Mouse (Mus musculus) cortical plate, adult 2 months (tissue): ENCODE data around the gene Msl1. TPM values are rescaled to one million over a fixed set of nuclear protein-coding genes. Genes with fewer than 3 reads are reported as not detected.
"Not testable (repeated sequence)": the region's sequence is repeated elsewhere in the genome, so short reads cannot be mapped to it uniquely, and the experiment has no call there.

Experiments
- H3K27ac ChIP-seq: fragments of 200-500 bp; 2 replicates; pipeline ENCODE4 v1.5.1; 2012; ENCODE audit warnings: low read length, control low read depth, inconsistent platforms; ENCODE audit not compliant: insufficient read depth
- H3K4me1 ChIP-seq: fragments of 200-500 bp; 2 replicates; pipeline ENCODE4 v1.6.1; 2011; ENCODE audit warnings: low read length; ENCODE audit not compliant: control insufficient read depth, insufficient read depth
- H3K4me3 ChIP-seq: fragments of 200-500 bp; 2 replicates; pipeline ENCODE4 v1.5.1; 2011; ENCODE audit warnings: mild to moderate bottlenecking, low read length, control low read depth; ENCODE audit not compliant: insufficient read depth
- CTCF ChIP-seq: fragments of 200-500 bp; IDR thresholded peaks from 2 replicates; pipeline ENCODE4 v1.5.1; 2011; ENCODE audit warnings: mild to moderate bottlenecking, control low read depth, low read length; ENCODE audit not compliant: insufficient read depth; ENCODE audit errors: extremely low read depth
- POLR2A ChIP-seq: fragments of 200-500 bp; IDR thresholded peaks from 2 replicates; pipeline ENCODE4 v1.6.1; 2011; ENCODE audit warnings: mild to moderate bottlenecking, low read length, control low read depth; ENCODE audit not compliant: insufficient read depth; ENCODE audit errors: extremely low read depth
- polyA plus RNA-seq: library from polyadenylated mRNA; depleted of rRNA; stranded (reverse); fragments of >200 nt; gene quantifications from 2 replicates; pipeline ENCODE4 v1.2.3, GENCODE M21; 2012

Msl1 gene
- polyA plus RNA-seq, 1 experiment, result 119 TPM

DNA sequence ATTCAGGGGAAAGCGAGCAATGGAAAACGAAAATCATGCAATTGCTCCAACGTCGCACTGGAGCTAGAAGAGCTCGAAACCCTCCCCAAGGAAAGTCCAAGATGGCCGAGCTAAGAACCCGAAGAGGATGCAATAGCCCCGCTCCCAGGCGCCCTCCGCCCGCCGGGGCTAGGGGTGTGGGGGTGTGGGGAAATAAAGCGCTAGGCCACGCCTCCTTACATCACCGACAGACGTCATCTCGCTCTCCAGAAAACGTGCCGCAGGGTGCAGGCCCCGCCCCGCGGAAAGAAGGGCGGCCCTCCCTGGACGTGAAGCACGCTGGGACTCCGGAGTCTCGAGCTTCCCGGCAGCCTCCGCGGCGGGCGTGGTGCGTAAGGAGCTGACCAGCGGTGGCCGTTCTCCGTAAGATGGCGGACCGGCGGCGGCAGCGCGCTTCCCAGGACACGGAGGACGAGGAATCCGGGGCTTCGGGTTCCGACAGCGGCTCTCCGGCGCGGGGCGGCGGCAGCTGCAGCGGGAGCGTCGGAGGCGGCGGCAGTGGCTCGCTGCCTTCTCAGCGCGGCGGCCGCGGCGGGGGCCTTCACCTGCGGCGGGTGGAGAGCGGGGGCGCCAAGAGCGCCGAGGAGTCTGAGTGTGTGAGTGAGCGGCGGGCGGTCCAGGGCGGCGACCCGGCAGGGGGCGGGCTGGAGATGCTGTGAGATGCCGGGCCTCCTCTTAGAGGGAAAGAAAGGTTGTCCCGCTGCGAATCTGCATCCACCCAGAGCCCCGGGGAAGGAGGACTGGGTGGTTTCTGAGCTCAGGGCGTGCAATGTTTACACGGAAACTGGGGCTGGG lies 14.4 kb downstream of the Msl1 start:
- peak; percentile 64 for TF ChIP-seq POLR2A
- no peak for TF ChIP-seq CTCF

DNA sequence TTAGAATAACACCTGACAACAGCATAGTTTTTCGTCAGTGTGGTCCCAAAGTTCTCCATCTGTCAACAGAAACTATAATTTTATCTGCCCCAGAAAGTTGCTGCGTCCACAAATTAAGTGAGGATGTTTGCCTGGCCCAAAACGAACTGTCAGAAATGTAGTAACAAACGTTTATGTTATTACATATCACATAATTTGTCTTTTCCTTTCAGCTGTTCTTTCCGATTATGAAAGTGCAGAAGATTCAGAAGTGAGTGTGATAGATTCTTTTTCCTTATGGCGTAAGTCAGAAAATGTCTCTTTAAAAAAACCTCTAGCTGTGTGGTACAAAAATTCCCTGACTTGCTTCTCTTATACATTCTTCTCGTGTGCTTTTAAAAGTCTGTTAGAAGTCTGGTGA lies 15.4 kb downstream of the Msl1 start:
- Histone ChIP-seq H3K27ac (no peak overlapping the region), H3K4me3 (peak overlapping the region; percentile 77), H3K4me1 (peaks cover 1% of the 10 kb centered on the region; the same call in 1 of the 2 replicates)
- TF ChIP-seq POLR2A, result no peak
- TF ChIP-seq CTCF, result no peak

More for the DNA sequence above, 14.4 kb downstream of the Msl1 start:
- H3K4me3 ChIP-seq, result peak overlapping the region; percentile 77
- peaks cover 1% of the 10 kb centered on the region; the same call in 1 of the 2 replicates for H3K4me1 ChIP-seq
- H3K27ac ChIP-seq, result peak overlapping the region; percentile 95

DNA sequence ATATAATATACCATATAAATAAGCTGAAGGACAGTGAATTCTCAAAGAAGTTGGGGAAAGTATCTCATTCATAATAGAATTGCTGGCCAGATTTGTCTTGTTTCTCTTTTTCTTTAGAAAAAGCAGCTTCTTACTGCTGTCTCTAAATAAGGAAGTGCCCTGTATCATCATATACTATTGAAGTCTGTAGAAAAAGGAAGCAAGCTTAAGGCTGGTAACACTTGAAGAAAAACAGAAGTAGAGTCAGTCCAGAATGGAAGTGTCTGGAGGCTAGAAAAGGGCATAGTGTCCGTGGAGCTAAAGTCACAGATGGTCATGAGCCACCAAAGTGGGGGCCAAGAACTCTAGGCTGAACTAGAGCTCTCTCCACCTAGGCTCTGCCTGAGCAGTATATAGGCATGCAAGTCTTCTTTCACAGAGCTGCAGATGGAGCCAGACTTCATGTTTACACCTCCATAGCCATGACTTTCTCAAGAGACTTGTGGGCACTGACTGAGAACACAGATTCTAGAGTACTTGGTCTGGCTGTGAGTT lies 21.5 kb downstream of the Msl1 start:
- TF ChIP-seq CTCF, result no peak

DNA sequence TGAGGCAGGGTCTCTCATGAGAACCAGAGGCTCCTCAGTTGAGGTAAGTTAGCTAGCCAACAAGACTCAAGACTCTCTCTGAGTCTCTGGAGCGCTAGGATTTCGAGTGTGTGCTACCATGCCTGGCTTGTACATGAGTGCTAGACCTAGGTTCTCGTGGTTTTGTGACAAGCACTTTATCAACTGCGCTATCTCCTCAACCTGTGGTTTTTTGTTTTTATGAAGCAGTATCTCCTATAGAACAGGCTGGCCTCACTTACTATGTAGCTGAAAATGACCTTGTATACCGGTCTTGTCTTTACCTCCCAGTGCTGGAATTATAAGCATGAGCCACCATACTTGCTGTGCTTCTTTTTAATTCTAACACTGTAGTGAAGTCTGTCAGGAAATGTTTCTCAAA lies 25.7 kb downstream of the Msl1 start:
- Histone ChIP-seq H3K27ac (no peak overlapping the region), H3K4me1 (no peaks in the 10 kb centered on the region), H3K4me3 (no peak overlapping the region)
- TF ChIP-seq POLR2A, result no peak
- no peak for TF ChIP-seq CTCF

More for the DNA sequence above, 21.5 kb downstream of the Msl1 start:
- H3K4me3 ChIP-seq, result no peak overlapping the region
- H3K27ac ChIP-seq, result no peak overlapping the region
- H3K4me1 ChIP-seq, result no peaks in the 10 kb centered on the region

DNA sequence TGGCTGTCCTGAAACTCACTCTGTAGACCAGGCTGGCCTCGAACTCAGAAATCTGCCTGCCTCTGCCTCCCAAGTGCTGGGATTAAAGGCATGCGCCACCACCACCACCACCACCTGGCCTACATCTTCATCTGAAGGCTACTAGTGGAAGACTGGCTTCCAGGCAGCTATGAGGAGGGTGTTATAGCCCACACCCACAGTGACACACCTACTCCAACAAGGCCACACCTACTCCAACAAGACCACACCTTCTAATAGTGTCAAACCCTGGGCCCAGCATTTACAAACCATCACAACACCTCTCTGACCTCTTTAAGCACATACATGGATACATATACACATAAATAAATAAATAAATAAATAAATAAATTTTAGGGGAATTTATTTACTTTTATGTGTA lies 30.8 kb downstream of the Msl1 start:
- not testable (repeated sequence) for H3K4me3 ChIP-seq, H3K27ac ChIP-seq, H3K4me1 ChIP-seq

DNA sequence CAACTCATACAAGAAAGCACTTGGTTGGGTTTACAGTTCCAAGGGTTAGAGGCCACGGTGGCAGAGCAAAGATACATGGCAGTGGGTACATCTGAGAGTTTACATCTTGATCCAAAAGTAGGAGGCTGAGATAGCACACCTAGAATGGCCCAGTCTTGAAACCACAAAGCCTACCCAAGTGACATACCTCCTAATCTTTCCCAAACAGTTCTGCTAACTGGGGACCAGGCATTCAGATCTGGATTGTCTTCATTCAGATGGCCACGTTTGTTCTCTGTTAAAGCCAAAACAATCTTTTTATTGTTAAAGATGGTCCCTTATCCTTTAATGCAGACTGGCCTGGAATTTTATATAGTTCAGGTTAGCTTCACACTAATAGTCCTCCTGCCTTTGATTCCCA lies 32.6 kb downstream of the Msl1 start:
- H3K27ac ChIP-seq, result no peak overlapping the region
- no peak for TF ChIP-seq POLR2A
- TF ChIP-seq CTCF, result no peak
- no peak overlapping the region for H3K4me3 ChIP-seq
- H3K4me1 ChIP-seq, result peaks cover 1% of the 10 kb centered on the region; the same call in 1 of the 2 replicates

DNA sequence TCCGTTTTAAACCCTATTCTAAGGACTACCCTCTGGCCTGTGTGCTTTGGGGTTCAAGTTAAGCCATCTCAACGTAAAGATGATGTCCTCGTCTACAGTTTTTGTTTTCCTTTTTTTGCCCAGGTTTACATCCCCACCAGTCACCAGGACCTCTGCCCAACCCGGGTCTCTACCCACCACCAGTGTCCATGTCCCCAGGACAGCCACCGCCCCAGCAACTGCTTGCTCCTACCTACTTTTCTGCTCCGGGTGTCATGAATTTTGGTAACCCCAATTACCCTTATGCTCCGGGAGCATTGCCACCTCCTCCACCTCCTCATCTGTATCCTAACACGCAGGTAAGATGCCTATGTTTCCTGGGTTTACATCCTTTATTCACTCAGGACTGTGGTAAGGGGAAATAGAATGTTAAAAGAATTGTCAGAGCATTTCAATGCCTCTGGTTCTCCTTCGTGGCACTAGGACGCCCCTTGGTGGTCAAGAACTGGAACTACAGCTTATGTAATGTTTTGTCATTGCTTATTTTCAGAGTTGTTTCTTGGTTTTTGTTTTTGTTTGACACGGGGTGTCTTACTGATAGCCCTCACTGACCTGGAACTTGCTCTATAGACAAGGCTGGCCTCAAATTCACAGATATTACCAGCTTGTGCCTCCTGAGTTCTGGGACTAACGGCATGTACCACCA lies 33.9 kb downstream of the Msl1 start:
- Histone ChIP-seq H3K4me1 (peaks cover 1% of the 10 kb centered on the region; the same call in 1 of the 2 replicates), H3K27ac (no peak overlapping the region), H3K4me3 (no peak overlapping the region)
- no peak for TF ChIP-seq POLR2A
- TF ChIP-seq CTCF, result peak; percentile 92

DNA sequence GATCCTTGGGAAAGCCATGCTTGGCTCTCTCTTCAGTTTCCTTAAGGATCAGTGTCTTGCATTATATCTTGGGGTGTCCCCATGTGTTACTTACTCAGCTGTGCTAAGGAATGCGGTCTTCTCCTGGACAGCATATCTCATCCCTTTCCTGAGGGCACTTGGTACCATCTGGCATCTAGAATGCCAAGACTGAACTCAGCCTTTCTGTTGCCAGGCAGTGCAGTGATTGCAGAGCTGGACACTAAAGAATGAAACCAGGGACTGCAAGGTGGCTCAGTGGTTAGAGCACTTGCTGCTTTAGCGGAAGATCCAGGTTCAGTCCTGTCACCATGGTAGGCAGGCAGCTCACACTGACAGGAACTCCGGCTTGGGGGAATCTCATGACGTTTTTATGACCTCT lies 34.6 kb downstream of the Msl1 start:
- Histone ChIP-seq H3K4me1 (peaks cover 3% of the 10 kb centered on the region; the same call in 1 of the 2 replicates), H3K4me3 (no peak overlapping the region), H3K27ac (no peak overlapping the region)
- TF ChIP-seq POLR2A (no peak), CTCF (no peak)

DNA sequence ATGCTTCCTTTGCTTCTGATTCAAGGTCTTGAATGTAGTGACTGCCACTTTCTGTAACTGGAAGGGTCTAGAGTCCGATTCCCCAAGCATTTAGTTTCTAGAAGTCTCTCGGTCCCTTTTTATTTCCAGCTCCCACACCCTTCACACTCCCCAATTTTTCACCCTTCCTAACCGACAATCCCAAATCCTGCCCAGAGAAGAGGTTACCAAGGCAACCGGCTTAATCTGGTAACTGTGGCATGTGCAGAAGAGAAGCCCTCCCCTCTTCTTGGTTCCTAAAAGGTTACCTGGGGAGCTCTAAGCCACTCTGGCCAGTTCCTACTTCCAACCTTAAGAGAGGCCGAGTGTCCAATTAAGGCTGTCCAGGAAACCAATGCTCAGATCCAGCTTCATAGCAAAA lies 40.0 kb downstream of the Msl1 start:
- Histone ChIP-seq H3K4me1 (peaks cover 7% of the 10 kb centered on the region; the same call in 1 of the 2 replicates), H3K27ac (peak overlapping the region; percentile 19; the same call in 1 of the 2 replicates), H3K4me3 (no peak overlapping the region)
- TF ChIP-seq POLR2A, result no peak
- no peak for TF ChIP-seq CTCF

DNA sequence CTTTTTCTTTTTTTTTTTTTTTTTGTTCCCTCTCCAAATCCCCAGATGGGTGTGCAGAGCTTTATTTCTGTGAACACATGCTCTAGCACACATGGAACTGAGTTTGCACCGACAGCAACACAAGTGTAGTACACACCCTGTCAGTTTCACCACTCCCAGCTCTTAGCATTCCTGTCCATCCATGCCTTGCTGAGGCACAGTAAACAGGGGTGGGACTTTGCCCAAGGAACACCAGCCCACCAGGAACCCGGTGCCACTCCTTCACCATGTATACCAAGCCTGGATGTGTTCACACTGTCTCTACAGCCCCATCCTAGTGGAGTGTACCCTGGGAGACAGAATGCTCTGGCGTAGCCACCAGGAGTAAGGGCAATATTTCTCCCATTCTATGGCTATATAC lies 40.4 kb downstream of the Msl1 start:
- Histone ChIP-seq H3K27ac (no peak overlapping the region), H3K4me3 (no peak overlapping the region; the same call in 1 of the 2 replicates)
- no peak for TF ChIP-seq POLR2A
- no peak for TF ChIP-seq CTCF

DNA sequence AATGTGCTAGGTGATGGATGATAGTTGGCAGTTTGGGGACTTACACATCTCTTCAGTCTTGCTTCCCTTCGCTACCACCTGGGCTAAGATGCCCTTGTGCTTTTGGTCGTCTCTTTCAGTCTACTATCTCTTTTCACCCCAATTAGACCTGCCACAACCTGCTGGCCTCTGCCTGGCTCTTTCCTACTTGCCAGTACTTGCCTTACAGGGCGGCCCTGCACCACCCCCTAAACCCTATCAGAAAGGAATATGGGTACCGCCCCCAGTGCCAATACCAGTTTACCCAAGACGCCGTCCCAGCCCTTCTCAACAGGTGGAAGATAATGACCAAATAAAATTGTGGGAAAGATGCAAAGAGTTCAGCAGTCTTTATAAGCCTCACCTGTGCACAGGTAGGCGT lies 40.8 kb downstream of the Msl1 start:
- no peak overlapping the region for H3K27ac ChIP-seq
- H3K4me1 ChIP-seq, result peaks cover 7% of the 10 kb centered on the region; the same call in 1 of the 2 replicates
- TF ChIP-seq POLR2A, result no peak
- TF ChIP-seq CTCF, result no peak
- peak overlapping the region; percentile 81 for H3K4me3 ChIP-seq

More for the DNA sequence above, 40.4 kb downstream of the Msl1 start:
- H3K4me1 ChIP-seq, result peaks cover 7% of the 10 kb centered on the region; the same call in 1 of the 2 replicates
